Mouse (Mus musculus): ENCODE data around the gene Arid3b. TPM values are rescaled to one million over a fixed set of nuclear protein-coding genes. Genes with fewer than 3 reads are reported as not detected.

Arid3b gene
- polyA plus RNA-seq, 1 experiment from 2014 or later = 9.6 TPM

GRCm38 (mm10) chr9:57834629-57835417, 1.8 kb downstream of the Arid3b start:
- Histone ChIP-seq H3K4me1 (ENCODE audit: control insufficient read depth, insufficient read depth, low read length) (peaks cover 36% of the 10 kb centered on the region), H3K9ac (replicated peaks; ENCODE audit: low read length) (no peak overlapping the region), H3K9me3 (ENCODE audit: control insufficient read depth, low read length) (no peaks in the 10 kb centered on the region), H3K36me3 (ENCODE audit: control insufficient read depth, insufficient read depth, low read length) (peaks cover 4% of the 10 kb centered on the region; the same call in 1 of the 2 replicates), H3K27me3 (ENCODE audit: control insufficient read depth, insufficient read depth, low read length) (no peaks in the 10 kb centered on the region), H3K4me2 (ENCODE audit: low read length) (peak overlapping the region; percentile 62), H3K4me3 (replicated peaks; ENCODE audit: low read depth, low read length) (peak overlapping the region; percentile 82; the same call in 1 of the 2 replicates), H3K27ac (replicated peaks; ENCODE audit: low read depth, low read length) (no peak overlapping the region)
- WGBS = 26% methylated on average over 11 of the region's 11 CpGs
- DNase-seq (no peak), ATAC-seq (ENCODE audit: low FRiP score, low TSS enrichment) (no peak)

GRCm38 (mm10) chr9:57833762-57834471, 2.7 kb downstream of the Arid3b start:
- Histone ChIP-seq H3K4me3 (replicated peaks; ENCODE audit: low read depth, low read length) (no peak overlapping the region), H3K27ac (replicated peaks; ENCODE audit: low read depth, low read length) (no peak overlapping the region), H3K9ac (replicated peaks; ENCODE audit: low read length) (no peak overlapping the region), H3K36me3 (ENCODE audit: control insufficient read depth, insufficient read depth, low read length) (peaks cover 4% of the 10 kb centered on the region; the same call in 1 of the 2 replicates), H3K27me3 (ENCODE audit: control insufficient read depth, insufficient read depth, low read length) (no peaks in the 10 kb centered on the region), H3K9me3 (ENCODE audit: control insufficient read depth, low read length) (no peaks in the 10 kb centered on the region), H3K4me2 (ENCODE audit: low read length) (no peak overlapping the region), H3K4me1 (ENCODE audit: control insufficient read depth, insufficient read depth, low read length) (peaks cover 45% of the 10 kb centered on the region)
- DNase-seq = no peak
- ATAC-seq (ENCODE audit: low FRiP score, low TSS enrichment) = no peak
- WGBS = 87% methylated on average over 9 of the region's 9 CpGs

GRCm38 (mm10) chr9:57831267-57832082, 5.1 kb downstream of the Arid3b start:
- Histone ChIP-seq H3K9ac (replicated peaks; ENCODE audit: low read length) (peak overlapping the region; percentile 27; the same call in 1 of the 2 replicates), H3K36me3 (ENCODE audit: control insufficient read depth, insufficient read depth, low read length) (peaks cover 4% of the 10 kb centered on the region; the same call in 1 of the 2 replicates), H3K4me2 (ENCODE audit: low read length) (peak overlapping the region; percentile 44), H3K4me3 (replicated peaks; ENCODE audit: low read depth, low read length) (no peak overlapping the region; the same call in 1 of the 2 replicates), H3K27me3 (ENCODE audit: control insufficient read depth, insufficient read depth, low read length) (no peaks in the 10 kb centered on the region), H3K4me1 (ENCODE audit: control insufficient read depth, insufficient read depth, low read length) (peaks cover 44% of the 10 kb centered on the region), H3K27ac (replicated peaks; ENCODE audit: low read depth, low read length) (no peak overlapping the region), H3K9me3 (ENCODE audit: control insufficient read depth, low read length) (no peaks in the 10 kb centered on the region)
- WGBS = 18% methylated on average over 24 of the region's 24 CpGs
- ATAC-seq (ENCODE audit: low FRiP score, low TSS enrichment) (peak; percentile 85), DNase-seq (peak; percentile 95)

- Histone ChIP-seq H3K27me3 (ENCODE audit: control insufficient read depth, insufficient read depth, low read length) (no peaks in the 10 kb centered on the region), H3K4me2 (ENCODE audit: low read length) (peak overlapping the region; percentile 44), H3K27ac (replicated peaks; ENCODE audit: low read depth, low read length) (no peak overlapping the region), H3K9ac (replicated peaks; ENCODE audit: low read length) (no peak overlapping the region), H3K4me3 (replicated peaks; ENCODE audit: low read depth, low read length) (no peak overlapping the region), H3K4me1 (ENCODE audit: control insufficient read depth, insufficient read depth, low read length) (peaks cover 36% of the 10 kb centered on the region), H3K36me3 (ENCODE audit: control insufficient read depth, insufficient read depth, low read length) (peaks cover 7% of the 10 kb centered on the region), H3K9me3 (ENCODE audit: control insufficient read depth, low read length) (no peaks in the 10 kb centered on the region)
- 28% methylated on average over 6 of the region's 6 CpGs for WGBS
- no peak for ATAC-seq (ENCODE audit: low FRiP score, low TSS enrichment)
- DNase-seq = no peak
Observed at GRCm38 (mm10) chr9:57829812-57830557, 6.6 kb downstream of the Arid3b start.

GRCm38 (mm10) chr9:57823397-57823796, 13.2 kb downstream of the Arid3b start:
- no peaks in the 10 kb centered on the region for H3K27me3 ChIP-seq (ENCODE audit: control insufficient read depth, insufficient read depth, low read length)
- no peak overlapping the region for H3K4me2 ChIP-seq (ENCODE audit: low read length)
- H3K9ac ChIP-seq (replicated peaks; ENCODE audit: low read length) = no peak overlapping the region
- no peak for DNase-seq
- 96% methylated on average over 1 of the region's 1 CpGs for WGBS
- no peak overlapping the region for H3K4me3 ChIP-seq (replicated peaks; ENCODE audit: low read depth, low read length)
- no peak overlapping the region for H3K27ac ChIP-seq (replicated peaks; ENCODE audit: low read depth, low read length)
- no peak for ATAC-seq (ENCODE audit: low FRiP score, low TSS enrichment)
- H3K4me1 ChIP-seq (ENCODE audit: control insufficient read depth, insufficient read depth, low read length) = peaks cover 12% of the 10 kb centered on the region
- H3K9me3 ChIP-seq (ENCODE audit: control insufficient read depth, low read length) = no peaks in the 10 kb centered on the region
- peaks cover 3% of the 10 kb centered on the region; the same call in 1 of the 2 replicates for H3K36me3 ChIP-seq (ENCODE audit: control insufficient read depth, insufficient read depth, low read length)

- ATAC-seq (ENCODE audit: low FRiP score, low TSS enrichment) (no peak), DNase-seq (no peak)
- H3K9me3 ChIP-seq (ENCODE audit: control insufficient read depth, low read length) = no peaks in the 10 kb centered on the region
- no peaks in the 10 kb centered on the region for H3K27me3 ChIP-seq (ENCODE audit: control insufficient read depth, insufficient read depth, low read length)
- H3K4me3 ChIP-seq (replicated peaks; ENCODE audit: low read depth, low read length) = no peak overlapping the region
- H3K4me2 ChIP-seq (ENCODE audit: low read length) = no peak overlapping the region
- no peak overlapping the region for H3K27ac ChIP-seq (replicated peaks; ENCODE audit: low read depth, low read length)
- H3K36me3 ChIP-seq (ENCODE audit: control insufficient read depth, insufficient read depth, low read length) = peaks cover 3% of the 10 kb centered on the region; the same call in 1 of the 2 replicates
- H3K4me1 ChIP-seq (ENCODE audit: control insufficient read depth, insufficient read depth, low read length) = peaks cover 14% of the 10 kb centered on the region
- 60% methylated on average over 13 of the region's 13 CpGs for WGBS
- H3K9ac ChIP-seq (replicated peaks; ENCODE audit: low read length) = no peak overlapping the region
Observed at GRCm38 (mm10) chr9:57822812-57823211, 13.8 kb downstream of the Arid3b start.

- Histone ChIP-seq H3K27ac (replicated peaks; ENCODE audit: low read depth, low read length) (no peak overlapping the region), H3K9me3 (ENCODE audit: control insufficient read depth, low read length) (no peaks in the 10 kb centered on the region), H3K4me2 (ENCODE audit: low read length) (no peak overlapping the region), H3K36me3 (ENCODE audit: control insufficient read depth, insufficient read depth, low read length) (no peaks in the 10 kb centered on the region), H3K4me1 (ENCODE audit: control insufficient read depth, insufficient read depth, low read length) (peaks cover 24% of the 10 kb centered on the region), H3K27me3 (ENCODE audit: control insufficient read depth, insufficient read depth, low read length) (no peaks in the 10 kb centered on the region), H3K4me3 (replicated peaks; ENCODE audit: low read depth, low read length) (no peak overlapping the region), H3K9ac (replicated peaks; ENCODE audit: low read length) (no peak overlapping the region)
- DNase-seq (no peak), ATAC-seq (ENCODE audit: low FRiP score, low TSS enrichment) (no peak)
- 14% methylated on average over 16 of the region's 16 CpGs for WGBS
Observed at GRCm38 (mm10) chr9:57820186-57821080, 16.2 kb downstream of the Arid3b start.

Data from midbrain, embryonic 14.5 days (tissue).